Mouse (Mus musculus) thymus, adult 2 months (tissue): ENCODE data around the gene Pdk2.

ENCODE experiments used
- CTCF ChIP-seq: fragments of 200-500 bp; IDR thresholded peaks from 2 replicates; pipeline ENCODE4 v1.5.1; 2012; ENCODE audit warnings: mild to moderate bottlenecking, control low read depth, low read length, moderate library complexity, borderline replicate concordance; ENCODE audit not compliant: control insufficient read depth, poor library complexity, insufficient read depth; ENCODE audit errors: extremely low read depth
- POLR2A ChIP-seq: fragments of 200-500 bp; IDR thresholded peaks from 2 replicates; pipeline ENCODE4 v1.6.1; 2012; ENCODE audit warnings: mild to moderate bottlenecking, low read length, control low read depth, moderate library complexity; ENCODE audit not compliant: control insufficient read depth, poor library complexity, insufficient read depth; ENCODE audit errors: extremely low read depth

DNA sequence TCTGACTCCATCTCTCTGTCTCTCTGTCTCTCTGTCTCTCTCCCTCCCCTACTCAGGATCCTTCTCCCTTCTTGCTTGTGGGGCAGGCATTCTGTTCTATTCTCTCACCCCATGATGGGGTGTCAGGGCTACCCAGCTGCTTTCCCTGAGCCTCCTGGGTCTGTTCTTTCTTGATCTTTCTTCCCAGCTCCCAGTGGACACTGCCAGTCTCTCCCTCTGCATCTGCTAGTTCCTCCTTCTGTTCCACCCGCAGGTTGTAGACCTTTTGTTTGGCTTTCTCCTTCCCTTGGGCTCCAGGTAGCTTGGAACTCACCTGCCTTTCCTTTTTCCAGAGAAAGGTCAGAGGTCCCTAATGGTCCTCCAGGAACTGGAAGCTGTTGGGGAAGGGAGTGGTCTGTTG lies 29.7 kb downstream of the Pdk2 start:
- TF ChIP-seq CTCF: no peak
- no peak for TF ChIP-seq POLR2A
